Mouse (Mus musculus): ENCODE results near the gene Epha4. TPM values are rescaled to one million over a fixed set of nuclear protein-coding genes. Genes with fewer than 3 reads are reported as not detected.

The Epha4 gene
- polyA plus RNA-seq, 1 experiment from 2014 or later, result 1.6 TPM

- Histone ChIP-seq H3K27ac (no peak overlapping the region), H3K9me3 (replicated peaks) (no peaks in the 10 kb centered on the region), H3K27me3 (replicated peaks) (peaks cover 47% of the 10 kb centered on the region), H3K4me3 (no peak overlapping the region), H3K4me2 (no peak overlapping the region), H3K4me1 (peaks cover 20% of the 10 kb centered on the region; the same call in 1 of the 2 replicates), H3K36me3 (no peaks in the 10 kb centered on the region), H3K9ac (no peak overlapping the region)
- 66% methylated on average over 5 of the region's 5 CpGs for WGBS (ENCODE audit: insufficient replicate concordance)
- ATAC-seq, result no peak
Observed at GRCm38 (mm10) chr1:77510623-77511022, 4.3 kb downstream of the Epha4 start.

- no peaks in the 10 kb centered on the region for H3K4me1 ChIP-seq
- no peak overlapping the region for H3K4me2 ChIP-seq
- no peak for ATAC-seq
Observed at GRCm38 (mm10) chr1:77506856-77507200, 8.1 kb downstream of the Epha4 start.

GRCm38 (mm10) chr1:77506038-77506855 is 8.6 kb downstream of the Epha4 start:
- Histone ChIP-seq H3K27ac (no peak overlapping the region), H3K9ac (no peak overlapping the region), H3K36me3 (no peaks in the 10 kb centered on the region), H3K4me3 (no peak overlapping the region), H3K9me3 (replicated peaks) (no peaks in the 10 kb centered on the region), H3K4me1 (no peaks in the 10 kb centered on the region), H3K27me3 (replicated peaks) (0 out of 2 replicates have a peak, but pooled peaks cover 3% of the 10 kb centered on the region), H3K4me2 (no peak overlapping the region)
- 67% methylated on average over 21 of the region's 21 CpGs for WGBS (ENCODE audit: insufficient replicate concordance)
- ATAC-seq, result no peak

More at GRCm38 (mm10) chr1:77506856-77507200, 8.1 kb downstream of the Epha4 start:
- peaks cover 9% of the 10 kb centered on the region; the same call in 1 of the 2 replicates for H3K27me3 ChIP-seq (replicated peaks)
- no peak overlapping the region for H3K27ac ChIP-seq
- H3K36me3 ChIP-seq, result no peaks in the 10 kb centered on the region
- no peak overlapping the region for H3K4me3 ChIP-seq
- 77% methylated on average over 18 of the region's 18 CpGs for WGBS (ENCODE audit: insufficient replicate concordance)
- no peaks in the 10 kb centered on the region for H3K9me3 ChIP-seq (replicated peaks)
- H3K9ac ChIP-seq, result no peak overlapping the region

- Histone ChIP-seq H3K4me3 (no peak overlapping the region), H3K4me2 (no peak overlapping the region), H3K27ac (no peak overlapping the region), H3K36me3 (no peaks in the 10 kb centered on the region), H3K4me1 (no peaks in the 10 kb centered on the region), H3K9me3 (replicated peaks) (no peaks in the 10 kb centered on the region), H3K27me3 (replicated peaks) (no peaks in the 10 kb centered on the region), H3K9ac (no peak overlapping the region)
- 75% methylated on average over 8 of the region's 8 CpGs for WGBS (ENCODE audit: insufficient replicate concordance)
- no peak for ATAC-seq
Observed at GRCm38 (mm10) chr1:77505263-77505662, 9.6 kb downstream of the Epha4 start.

GRCm38 (mm10) chr1:77504813-77505212 is 10.1 kb downstream of the Epha4 start:
- no peak for ATAC-seq
- Histone ChIP-seq H3K9me3 (replicated peaks) (no peaks in the 10 kb centered on the region), H3K4me1 (no peaks in the 10 kb centered on the region), H3K36me3 (no peaks in the 10 kb centered on the region), H3K27me3 (replicated peaks) (no peaks in the 10 kb centered on the region), H3K27ac (no peak overlapping the region), H3K4me3 (no peak overlapping the region), H3K4me2 (no peak overlapping the region), H3K9ac (no peak overlapping the region)
- 59% methylated on average over 2 of the region's 2 CpGs for WGBS (ENCODE audit: insufficient replicate concordance)

GRCm38 (mm10) chr1:77503711-77504181 is 11.1 kb downstream of the Epha4 start:
- no peak overlapping the region for H3K4me2 ChIP-seq
- H3K36me3 ChIP-seq, result no peaks in the 10 kb centered on the region
- no peak overlapping the region for H3K27ac ChIP-seq
- H3K9me3 ChIP-seq (replicated peaks), result no peaks in the 10 kb centered on the region
- no peaks in the 10 kb centered on the region for H3K27me3 ChIP-seq (replicated peaks)
- ATAC-seq, result no peak
- no peak overlapping the region for H3K4me3 ChIP-seq
- H3K4me1 ChIP-seq, result no peaks in the 10 kb centered on the region
- 73% methylated on average over 8 of the region's 8 CpGs for WGBS (ENCODE audit: insufficient replicate concordance)
- no peak overlapping the region for H3K9ac ChIP-seq

- Histone ChIP-seq H3K4me2 (no peak overlapping the region), H3K27ac (no peak overlapping the region), H3K27me3 (replicated peaks) (no peaks in the 10 kb centered on the region), H3K36me3 (no peaks in the 10 kb centered on the region), H3K9me3 (replicated peaks) (no peaks in the 10 kb centered on the region), H3K4me3 (no peak overlapping the region), H3K9ac (no peak overlapping the region), H3K4me1 (no peaks in the 10 kb centered on the region)
- 62% methylated on average over 11 of the region's 11 CpGs for WGBS (ENCODE audit: insufficient replicate concordance)
- no peak for ATAC-seq
Observed at GRCm38 (mm10) chr1:77502554-77503119, 12.3 kb downstream of the Epha4 start.

- Histone ChIP-seq H3K27ac (no peak overlapping the region), H3K4me3 (no peak overlapping the region), H3K4me1 (no peaks in the 10 kb centered on the region), H3K9ac (no peak overlapping the region), H3K9me3 (replicated peaks) (no peaks in the 10 kb centered on the region), H3K36me3 (no peaks in the 10 kb centered on the region), H3K27me3 (replicated peaks) (no peaks in the 10 kb centered on the region), H3K4me2 (no peak overlapping the region)
- 73% methylated on average over 13 of the region's 13 CpGs for WGBS (ENCODE audit: insufficient replicate concordance)
- no peak for ATAC-seq
Observed at GRCm38 (mm10) chr1:77501363-77501933, 13.4 kb downstream of the Epha4 start.

GRCm38 (mm10) chr1:77497506-77497905 is 17.4 kb downstream of the Epha4 start:
- 70% methylated on average over 4 of the region's 4 CpGs for WGBS (ENCODE audit: insufficient replicate concordance)
- no peaks in the 10 kb centered on the region for H3K27me3 ChIP-seq (replicated peaks)
- no peak overlapping the region for H3K27ac ChIP-seq
- no peaks in the 10 kb centered on the region for H3K9me3 ChIP-seq (replicated peaks)
- no peaks in the 10 kb centered on the region for H3K36me3 ChIP-seq
- H3K4me3 ChIP-seq, result no peak overlapping the region
- H3K4me2 ChIP-seq, result no peak overlapping the region
- ATAC-seq, result no peak
- H3K9ac ChIP-seq, result no peak overlapping the region
- no peaks in the 10 kb centered on the region for H3K4me1 ChIP-seq

- Histone ChIP-seq H3K9ac (no peak overlapping the region), H3K4me3 (no peak overlapping the region), H3K36me3 (no peaks in the 10 kb centered on the region), H3K9me3 (replicated peaks) (no peaks in the 10 kb centered on the region), H3K4me1 (no peaks in the 10 kb centered on the region), H3K4me2 (peak overlapping the region; percentile 25), H3K27ac (no peak overlapping the region), H3K27me3 (replicated peaks) (no peaks in the 10 kb centered on the region)
- ATAC-seq, result no peak
- 23% methylated on average over 11 of the region's 11 CpGs for WGBS (ENCODE audit: insufficient replicate concordance)
Observed at GRCm38 (mm10) chr1:77496468-77497181, 18.3 kb downstream of the Epha4 start.

- Histone ChIP-seq H3K27me3 (replicated peaks) (no peaks in the 10 kb centered on the region), H3K9me3 (replicated peaks) (no peaks in the 10 kb centered on the region), H3K4me3 (no peak overlapping the region), H3K27ac (no peak overlapping the region), H3K4me2 (no peak overlapping the region), H3K36me3 (no peaks in the 10 kb centered on the region), H3K4me1 (no peaks in the 10 kb centered on the region), H3K9ac (no peak overlapping the region)
- WGBS (ENCODE audit: insufficient replicate concordance), result 57% methylated on average over 7 of the region's 7 CpGs
- ATAC-seq, result no peak
Observed at GRCm38 (mm10) chr1:77495790-77496158, 19.1 kb downstream of the Epha4 start.
